Mouse (Mus musculus) bone marrow macrophage, adult 2 months (primary cell): ENCODE measurements around the gene Map7d1.

Experiments
- CTCF ChIP-seq: IDR thresholded peaks from 2 replicates; pipeline ENCODE4 v1.5.1; 2012; ENCODE audit warnings: low read depth, mild to moderate bottlenecking, low read length, moderate library complexity
- POLR2A ChIP-seq: IDR thresholded peaks from 2 replicates; pipeline ENCODE4 v1.6.1; 2012; ENCODE audit warnings: mild to moderate bottlenecking, low read depth, low read length, borderline replicate concordance

GRCm38 (mm10) chr4:126199556-126199955, 56.6 kb downstream of the Map7d1 start:
- TF ChIP-seq CTCF (no peak), POLR2A (no peak)
